Comparison of ENCODE assay signal across 25 mouse cellular contexts in the genomic region with DNA sequence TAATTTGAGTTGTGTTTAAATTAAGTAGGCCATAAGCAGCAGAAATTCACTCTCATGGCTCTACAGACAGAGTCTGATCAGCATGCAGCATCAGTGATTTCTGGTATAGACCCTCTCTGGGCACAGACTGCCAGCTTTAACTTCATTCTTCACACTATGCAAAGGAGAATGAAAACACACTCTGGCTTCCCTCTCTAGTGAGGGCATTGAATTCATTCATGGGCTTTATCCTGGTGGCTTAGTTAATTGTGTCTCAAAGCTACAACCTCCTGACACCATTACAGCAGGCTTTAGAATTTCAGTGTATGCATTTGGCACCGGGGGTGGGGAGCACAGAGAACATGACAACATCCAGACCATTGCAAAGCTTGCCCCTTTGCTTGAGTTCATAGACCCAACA.
"Had no signal": no experiment of that assay in that cellular context is flagged by ENCODE, and none has a peak within 500 bp of the region (broad histone marks: within the 10 kb centered on the region; RNA-seq: fewer than 3 reads in every experiment).

No protein-coding gene starts in this region.

- H3K4me2 ChIP-seq: heart, embryonic 12.5 days; hindbrain, embryonic 12.5 days; hindbrain, embryonic 14.5 days; intestine, embryonic 15.5 days; limb, embryonic 13.5 days; limb, embryonic 15.5 days; liver, embryonic 12.5 days had no signal

- H3K9me3 ChIP-seq: heart, embryonic 10.5 days; heart, embryonic 12.5 days; hindbrain, embryonic 10.5 days; hindbrain, embryonic 12.5 days; intestine, embryonic 15.5 days; limb, embryonic 13.5 days; limb, embryonic 15.5 days; liver, embryonic 12.5 days had no signal

- H3K4me1 ChIP-seq: heart, embryonic 10.5 days; heart, embryonic 12.5 days; hindbrain, embryonic 10.5 days; hindbrain, embryonic 12.5 days; intestine, embryonic 15.5 days; limb, embryonic 13.5 days; limb, embryonic 15.5 days; liver, embryonic 12.5 days had no signal

- H3K27me3 ChIP-seq: heart, embryonic 12.5 days; hindbrain, embryonic 12.5 days; intestine, embryonic 15.5 days; limb, embryonic 13.5 days; limb, embryonic 15.5 days; liver, embryonic 12.5 days had no signal

- H3K9ac ChIP-seq: heart, embryonic 12.5 days; hindbrain, embryonic 12.5 days; hindbrain, embryonic 14.5 days; intestine, embryonic 15.5 days; limb, embryonic 13.5 days; limb, embryonic 15.5 days; liver, embryonic 12.5 days; liver, embryonic 14.5 days had no signal

- H3K27ac ChIP-seq: gastrocnemius, adult 2 months; heart, embryonic 10.5 days; hindbrain, embryonic 10.5 days; hindbrain, embryonic 12.5 days; hindbrain, embryonic 14.5 days; intestine, embryonic 15.5 days; layer of hippocampus, adult 2 months; limb, embryonic 13.5 days; limb, embryonic 15.5 days; liver, embryonic 12.5 days; liver, embryonic 14.5 days had no signal

- H3K4me3 ChIP-seq: gastrocnemius, adult 2 months; heart, embryonic 10.5 days; heart, embryonic 12.5 days; hindbrain, embryonic 10.5 days; hindbrain, embryonic 12.5 days; intestine, embryonic 15.5 days; layer of hippocampus, adult 2 months; limb, embryonic 13.5 days; limb, embryonic 15.5 days; liver, embryonic 12.5 days had no signal

- ATAC-seq: hindbrain, embryonic 16.5 days; inflammation-experienced regulatory T-cells, adult 6 months; intestine, embryonic 15.5 days; intestine, postnatal 0 days; liver, embryonic 12.5 days had no signal

- DNase-seq: gastrocnemius, adult 2 months; gastrocnemius, postnatal 10 days; gastrocnemius, postnatal 25 days; heart, adult 18-20 months; heart, postnatal 10 days; heart, postnatal 4 days; kidney, adult 18-20 months; kidney, adult 8-10 months; kidney, postnatal 10 days; kidney, postnatal 4 days; left cerebral cortex, postnatal 4 days had no signal

- H3K36me3 ChIP-seq: heart, embryonic 10.5 days; heart, embryonic 12.5 days; hindbrain, embryonic 10.5 days; hindbrain, embryonic 12.5 days; intestine, embryonic 15.5 days; limb, embryonic 13.5 days; limb, embryonic 15.5 days; liver, embryonic 12.5 days had no signal
